Mouse (Mus musculus): ENCODE data around the gene Sars2. TPM values are rescaled to one million over a fixed set of nuclear protein-coding genes. Genes with fewer than 3 reads are reported as not detected.
"Not testable (repeated sequence)": the region's sequence is repeated elsewhere in the genome, so short reads cannot be mapped to it uniquely, and the experiment has no call there.

Gene Sars2
- polyA plus RNA-seq (2015; fragmentation: Nextera tagmentation; extraction: Ambion mirVana): 16.3 and 17.0 TPM in 2 replicates

GRCm38 (mm10) chr7:28741709-28742438 is at the start of gene Sars2, which contains the start of gene Mrps12:
Sars2 (plus strand) TSS chr7:28741992.
Mrps12 (minus strand) TSS chr7:28741820.
- Histone ChIP-seq H3K4me2 (peak within 1 kb of the TSS; percentile 89), H3K27me3 (no peaks in the 10 kb centered on the region), H3K36me3 (peaks cover 55% of the 10 kb centered on the region), H3K4me3 (replicated peaks) (peak within 1 kb of the TSS; percentile 87), H3K9me3 (replicated peaks) (no peaks in the 10 kb centered on the region), H3K27ac (peak within 1 kb of the TSS; percentile 80), H3K9ac (peak within 1 kb of the TSS; percentile 90), H3K4me1 (replicated peaks) (peaks cover 27% of the 10 kb centered on the region)
- DNase-seq (peak; percentile 93), ATAC-seq (ENCODE audit: low read depth) (peak; percentile 94)
- under 1% methylated on average over 39 of the region's 39 CpGs for WGBS (ENCODE audit: insufficient replicate concordance)

GRCm38 (mm10) chr7:28692545-28693320 is 49.1 kb upstream of the Sars2 start, which contains the start of gene Fbxo27:
Fbxo27 (plus strand) TSS chr7:28692849.
- H3K27me3 ChIP-seq: peaks cover 38% of the 10 kb centered on the region
- WGBS (ENCODE audit: insufficient replicate concordance): 35% methylated on average over 30 of the region's 30 CpGs
- H3K9ac ChIP-seq: peak within 1 kb of the TSS; percentile 17; the same call in 1 of the 2 replicates
- no peaks in the 10 kb centered on the region for H3K36me3 ChIP-seq
- H3K4me3 ChIP-seq (replicated peaks): peak within 1 kb of the TSS; percentile 49
- DNase-seq (no peak), ATAC-seq (ENCODE audit: low read depth) (no peak)
- no peak within 1 kb of the TSS for H3K27ac ChIP-seq
- no peaks in the 10 kb centered on the region for H3K9me3 ChIP-seq (replicated peaks)
- H3K4me1 ChIP-seq (replicated peaks): peaks cover 15% of the 10 kb centered on the region
- H3K4me2 ChIP-seq: peak within 1 kb of the TSS; percentile 68

DNA sequence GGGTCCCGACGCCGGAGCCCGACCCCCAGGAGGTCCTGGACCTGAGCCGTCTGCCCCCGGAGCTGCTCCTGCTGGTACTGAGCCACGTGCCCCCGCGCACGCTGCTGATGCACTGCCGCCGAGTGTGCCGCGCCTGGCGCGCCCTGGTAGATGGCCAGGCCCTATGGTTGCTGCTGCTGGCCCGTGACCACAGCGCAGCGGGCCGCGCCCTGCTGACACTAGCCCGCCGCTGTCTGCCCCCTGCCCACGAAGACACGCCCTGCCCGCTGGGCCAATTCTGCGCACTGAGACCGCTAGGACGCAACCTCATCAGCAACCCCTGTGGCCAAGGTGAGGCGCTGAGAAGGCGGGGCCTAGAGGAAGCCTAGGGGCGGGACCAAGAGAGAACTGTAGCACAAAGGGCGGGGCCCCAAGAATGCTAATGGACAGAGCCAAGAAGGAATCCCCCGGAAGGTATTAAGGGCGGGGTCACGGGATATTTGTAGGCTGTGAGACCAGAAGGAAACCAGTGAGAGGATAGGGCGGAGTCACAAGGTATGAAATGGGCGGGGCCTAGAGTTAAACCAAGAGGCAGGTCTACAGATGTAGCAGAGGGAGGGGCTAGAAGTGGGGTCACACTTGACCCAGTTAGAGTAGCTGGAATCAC is 48.3 kb upstream of the Sars2 start:
- Histone ChIP-seq H3K4me3 (replicated peaks) (peak overlapping the region; percentile 49), H3K36me3 (no peaks in the 10 kb centered on the region), H3K27me3 (peaks cover 38% of the 10 kb centered on the region), H3K4me1 (replicated peaks) (peaks cover 15% of the 10 kb centered on the region), H3K27ac (no peak overlapping the region), H3K4me2 (peak overlapping the region; percentile 68), H3K9ac (peak overlapping the region; percentile 17; the same call in 1 of the 2 replicates), H3K9me3 (replicated peaks) (no peaks in the 10 kb centered on the region)
- DNase-seq (peak; percentile 50), ATAC-seq (ENCODE audit: low read depth) (peak; percentile 65)
- 1% methylated on average over 38 of the region's 38 CpGs for WGBS (ENCODE audit: insufficient replicate concordance)

DNA sequence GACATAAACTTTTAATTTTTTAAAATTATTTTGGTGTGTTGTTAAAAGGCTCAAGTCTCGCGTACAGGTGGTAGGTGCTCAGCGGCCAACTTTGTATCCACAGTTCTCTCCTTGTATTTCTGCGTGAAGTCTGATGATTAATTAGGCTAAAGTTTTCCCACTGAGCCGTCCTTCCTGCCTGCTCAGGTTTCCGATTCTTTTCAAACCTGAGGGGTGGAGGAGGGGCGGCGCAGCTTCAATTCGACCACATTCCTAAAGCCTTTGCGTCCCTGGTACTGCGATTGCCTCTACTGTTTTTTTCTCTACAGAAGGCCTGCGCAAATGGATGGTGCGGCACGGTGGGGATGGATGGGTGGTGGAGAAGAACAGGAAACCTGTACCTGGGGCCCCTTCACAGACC is 47.4 kb upstream of the Sars2 start:
- H3K4me2 ChIP-seq: no peak overlapping the region
- H3K9ac ChIP-seq: no peak overlapping the region
- no peaks in the 10 kb centered on the region for H3K9me3 ChIP-seq (replicated peaks)
- DNase-seq: no peak
- peaks cover 15% of the 10 kb centered on the region for H3K4me1 ChIP-seq (replicated peaks)
- no peak for ATAC-seq (ENCODE audit: low read depth)
- H3K27ac ChIP-seq: no peak overlapping the region
- peaks cover 38% of the 10 kb centered on the region for H3K27me3 ChIP-seq
- H3K4me3 ChIP-seq (replicated peaks): no peak overlapping the region
- H3K36me3 ChIP-seq: no peaks in the 10 kb centered on the region
- 15% methylated on average over 14 of the region's 14 CpGs for WGBS (ENCODE audit: insufficient replicate concordance)

DNA sequence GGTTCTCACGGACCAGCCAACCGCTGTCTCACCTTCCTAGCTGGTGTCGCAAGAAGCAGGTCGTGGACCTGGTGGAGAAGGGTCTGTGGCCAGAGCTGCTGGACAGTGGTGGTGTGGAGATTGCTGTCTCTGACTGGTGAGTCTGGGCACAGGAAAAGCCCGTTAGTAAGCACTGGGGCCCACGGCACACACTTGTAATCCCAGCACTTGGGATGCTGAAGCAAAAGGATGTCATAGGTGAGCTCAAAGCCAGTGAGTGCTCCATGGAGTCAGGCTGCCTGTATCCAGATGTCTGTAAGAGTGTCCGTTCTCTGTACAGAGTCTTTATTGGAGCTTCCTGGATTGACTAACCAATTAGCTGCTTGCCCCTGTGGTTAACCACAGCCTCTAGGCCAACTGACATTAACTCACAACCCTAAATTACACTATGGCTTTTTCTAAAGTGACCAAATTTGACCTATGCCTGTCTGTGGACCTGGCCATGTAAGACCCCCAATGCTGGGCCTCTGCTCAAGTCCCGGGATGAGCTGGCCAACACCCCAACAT is 46.8 kb upstream of the Sars2 start:
- Histone ChIP-seq H3K27ac (no peak overlapping the region), H3K4me1 (replicated peaks) (peaks cover 15% of the 10 kb centered on the region), H3K9me3 (replicated peaks) (no peaks in the 10 kb centered on the region), H3K9ac (no peak overlapping the region), H3K36me3 (no peaks in the 10 kb centered on the region), H3K4me2 (no peak overlapping the region), H3K27me3 (peaks cover 38% of the 10 kb centered on the region), H3K4me3 (replicated peaks) (no peak overlapping the region)
- no peak for DNase-seq
- 35% methylated on average over 8 of the region's 8 CpGs for WGBS (ENCODE audit: insufficient replicate concordance)
- ATAC-seq (ENCODE audit: low read depth): no peak

GRCm38 (mm10) chr7:28697277-28697676 is 44.5 kb upstream of the Sars2 start:
- peaks cover 28% of the 10 kb centered on the region for H3K27me3 ChIP-seq
- 57% methylated on average over 11 of the region's 11 CpGs for WGBS (ENCODE audit: insufficient replicate concordance)
- 0 out of 2 replicates have a peak, but pooled peaks cover 4% of the 10 kb centered on the region for H3K9me3 ChIP-seq (replicated peaks)
- H3K9ac ChIP-seq: no peak overlapping the region
- no peaks in the 10 kb centered on the region for H3K36me3 ChIP-seq
- no peak overlapping the region for H3K4me2 ChIP-seq
- ATAC-seq (ENCODE audit: low read depth): no peak
- H3K27ac ChIP-seq: no peak overlapping the region
- DNase-seq: no peak
- no peak overlapping the region for H3K4me3 ChIP-seq (replicated peaks)
- peaks cover 15% of the 10 kb centered on the region for H3K4me1 ChIP-seq (replicated peaks)

DNA sequence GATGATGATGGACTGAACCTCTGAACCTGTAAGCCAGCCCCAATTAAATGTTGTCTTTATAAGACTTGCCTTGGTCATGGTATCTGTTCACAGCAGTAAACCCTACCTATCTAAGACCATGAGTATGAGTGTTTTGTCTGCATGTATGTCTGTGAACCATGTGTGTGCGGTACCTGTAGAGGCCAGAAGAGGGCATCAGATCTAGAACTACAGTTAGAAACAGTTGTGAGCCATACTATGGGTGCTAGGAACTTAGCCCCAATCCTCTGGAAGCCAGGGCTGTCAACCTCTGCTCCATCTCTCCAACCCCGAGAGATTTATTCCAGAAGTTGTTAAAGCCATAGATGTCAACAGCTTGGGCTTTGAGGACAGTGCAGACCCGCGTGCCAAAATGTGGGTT is 41.5 kb upstream of the Sars2 start:
- Histone ChIP-seq H3K4me1 (replicated peaks) (no peaks in the 10 kb centered on the region), H3K27me3 (no peaks in the 10 kb centered on the region), H3K9ac (no peak overlapping the region), H3K4me3 (replicated peaks) (no peak overlapping the region), H3K9me3 (replicated peaks) (0 out of 2 replicates have a peak, but pooled peaks cover 4% of the 10 kb centered on the region), H3K36me3 (no peaks in the 10 kb centered on the region), H3K27ac (no peak overlapping the region), H3K4me2 (no peak overlapping the region)
- ATAC-seq (ENCODE audit: low read depth) (no peak), DNase-seq (no peak)
- 71% methylated on average over 4 of the region's 4 CpGs for WGBS (ENCODE audit: insufficient replicate concordance)

DNA sequence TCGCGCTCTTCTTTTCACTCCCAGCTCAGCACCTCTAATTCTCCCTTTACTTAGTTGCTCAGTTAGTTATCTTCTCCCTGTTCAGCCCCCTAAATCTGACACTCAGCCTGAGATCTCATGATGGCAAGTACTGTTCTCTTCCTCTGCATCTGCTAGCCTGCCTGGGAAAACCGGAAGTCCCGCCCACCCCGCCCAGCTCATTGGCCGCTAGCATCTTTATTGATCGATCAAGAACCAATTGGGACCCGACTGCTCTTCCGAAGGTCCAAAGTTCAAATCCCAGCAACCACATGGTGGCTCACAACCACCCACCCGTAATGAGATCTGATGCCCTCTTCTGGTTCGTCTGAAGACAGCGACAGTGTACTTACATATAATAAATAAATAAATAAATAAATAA is 40.5 kb upstream of the Sars2 start:
- H3K9ac ChIP-seq; H3K27me3 ChIP-seq; ATAC-seq (ENCODE audit: low read depth); H3K9me3 ChIP-seq (replicated peaks); H3K4me2 ChIP-seq; H3K4me1 ChIP-seq (replicated peaks); DNase-seq; H3K4me3 ChIP-seq (replicated peaks); H3K27ac ChIP-seq; H3K36me3 ChIP-seq: not testable (repeated sequence)
- WGBS (ENCODE audit: insufficient replicate concordance): 79% methylated on average over 12 of the region's 12 CpGs

- Histone ChIP-seq H3K36me3 (no peaks in the 10 kb centered on the region), H3K4me2 (no peak overlapping the region), H3K27ac (no peak overlapping the region), H3K4me1 (replicated peaks) (no peaks in the 10 kb centered on the region), H3K27me3 (no peaks in the 10 kb centered on the region), H3K9me3 (replicated peaks) (0 out of 2 replicates have a peak, but pooled peaks cover 4% of the 10 kb centered on the region), H3K9ac (no peak overlapping the region), H3K4me3 (replicated peaks) (no peak overlapping the region)
- WGBS (ENCODE audit: insufficient replicate concordance): 46% methylated on average over 9 of the region's 9 CpGs
- no peak for DNase-seq
- no peak for ATAC-seq (ENCODE audit: low read depth)
These were observed 39.1 kb upstream of the Sars2 start for GRCm38 (mm10) chr7:28702601-28703143.

DNA sequence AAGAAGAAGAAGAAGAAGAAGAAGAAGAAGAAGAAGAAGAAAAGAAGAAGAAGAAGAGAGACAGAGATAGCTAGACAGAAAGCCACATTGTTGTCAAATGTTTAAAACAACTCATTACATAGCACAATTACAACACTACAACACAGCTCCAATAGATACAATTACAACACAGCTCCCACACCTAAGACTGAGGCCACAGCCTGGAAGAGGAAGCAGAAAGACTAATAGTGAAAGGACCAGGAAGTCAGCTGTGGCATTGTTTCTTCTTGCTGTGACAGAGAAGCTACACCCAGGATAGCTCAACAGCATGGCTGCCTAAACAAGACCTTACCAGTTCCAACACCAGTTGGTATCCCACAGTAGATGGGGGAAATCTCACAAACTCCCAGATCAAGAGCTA is 32.3 kb upstream of the Sars2 start:
- no peak overlapping the region for H3K4me2 ChIP-seq
- H3K9me3 ChIP-seq (replicated peaks): no peaks in the 10 kb centered on the region
- H3K27ac ChIP-seq: no peak overlapping the region
- no peak overlapping the region for H3K4me3 ChIP-seq (replicated peaks)
- DNase-seq (no peak), ATAC-seq (ENCODE audit: low read depth) (no peak)
- no peak overlapping the region for H3K9ac ChIP-seq
- no peaks in the 10 kb centered on the region for H3K27me3 ChIP-seq
- H3K36me3 ChIP-seq: no peaks in the 10 kb centered on the region
- H3K4me1 ChIP-seq (replicated peaks): no peaks in the 10 kb centered on the region

GRCm38 (mm10) chr7:28710962-28711361 is 30.8 kb upstream of the Sars2 start:
- 55% methylated on average over 3 of the region's 3 CpGs for WGBS (ENCODE audit: insufficient replicate concordance)
- no peak overlapping the region for H3K9ac ChIP-seq
- H3K4me1 ChIP-seq (replicated peaks): no peaks in the 10 kb centered on the region
- DNase-seq (no peak), ATAC-seq (ENCODE audit: low read depth) (no peak)
- no peak overlapping the region for H3K4me3 ChIP-seq (replicated peaks)
- no peak overlapping the region for H3K27ac ChIP-seq
- no peaks in the 10 kb centered on the region for H3K36me3 ChIP-seq
- no peaks in the 10 kb centered on the region for H3K9me3 ChIP-seq (replicated peaks)
- 0 out of 2 replicates have a peak, but pooled peaks cover 3% of the 10 kb centered on the region for H3K27me3 ChIP-seq
- no peak overlapping the region for H3K4me2 ChIP-seq
